Mouse (Mus musculus) heart, embryonic 14.5 days (tissue): Measurements from ENCODE around the gene Fadd. TPM values are rescaled to one million over a fixed set of nuclear protein-coding genes. Genes with fewer than 3 reads are reported as not detected.

ENCODE experiments used
- ATAC-seq: fragments of 200-750 bp; cut with Nextera tagmentation; 2 replicates; pipeline ENCODE4 v1.8.0; 2017; ENCODE audit warnings: low read depth, moderate TSS enrichment; ENCODE audit not compliant: insufficient number of reproducible peaks, insufficient read depth, low FRiP score
- H3K27ac ChIP-seq, 2 experiments: fragments of 200-500 bp in 1 of 2; fragments of 300-500 bp in 1 of 2; sonication (generic) in 1 of 2; replicated peaks in 1 of 2; 2 replicates each; pipeline ENCODE4 v1.5.1; 2012 to 2014; ENCODE audit warnings: low read depth in 2 of 2, low read length in 2 of 2, control low read depth in 1 of 2, mild to moderate bottlenecking in 1 of 2, mixed read lengths in 1 of 2; ENCODE audit not compliant: control insufficient read depth in 1 of 2, insufficient read depth in 1 of 2
- H3K27me3 ChIP-seq: fragments of 300-500 bp; sonication (generic); 2 replicates; pipeline ENCODE4 v1.6.1; 2014; ENCODE audit warnings: mild to moderate bottlenecking, low read length, control low read depth; ENCODE audit not compliant: control insufficient read depth, insufficient read depth
- H3K36me3 ChIP-seq: fragments of 300-500 bp; sonication (generic); 2 replicates; pipeline ENCODE4 v1.6.1; 2014; ENCODE audit warnings: mild to moderate bottlenecking, control low read depth, low read length, mixed read lengths; ENCODE audit not compliant: control insufficient read depth, insufficient read depth
- H3K4me1 ChIP-seq, 2 experiments: fragments of 200-500 bp in 1 of 2; fragments of 300-500 bp in 1 of 2; sonication (generic) in 1 of 2; 2 replicates each; pipeline ENCODE4 v1.6.1; 2012 to 2014; ENCODE audit warnings: low read length in 2 of 2, control low read depth in 1 of 2, mixed read lengths in 1 of 2; ENCODE audit not compliant: control insufficient read depth in 2 of 2, insufficient read depth in 2 of 2
- H3K4me2 ChIP-seq: fragments of 300-500 bp; sonication (generic); 2 replicates; pipeline ENCODE4 v1.6.1; 2014; ENCODE audit warnings: mild to moderate bottlenecking, low read length
- H3K4me3 ChIP-seq, 2 experiments: fragments of 200-500 bp in 1 of 2; fragments of 300-500 bp in 1 of 2; sonication (generic) in 1 of 2; 2 replicates each; pipeline ENCODE4 v1.5.1; 2012 to 2014; ENCODE audit warnings: low read length in 2 of 2, mild to moderate bottlenecking in 2 of 2, control low read depth in 1 of 2, low read depth in 1 of 2, moderate library complexity in 1 of 2; ENCODE audit not compliant: control insufficient read depth in 1 of 2, insufficient read depth in 1 of 2
- H3K9ac ChIP-seq: fragments of 300-500 bp; sonication (generic); 2 replicates; pipeline ENCODE4 v1.6.1; 2014; ENCODE audit warnings: mild to moderate bottlenecking, low read length
- H3K9me3 ChIP-seq: fragments of 300-500 bp; sonication (generic); 2 replicates; pipeline ENCODE4 v1.6.1; 2016; ENCODE audit warnings: low read length, control low read depth; ENCODE audit not compliant: control insufficient read depth
- WGBS: fragments of 180-500 bp; shearing (Covaris S2); extraction: QIAGEN DNeasy Blood & Tissue Kit; methylation state at CpG from one replicate; pipeline ENCODE4 v1.1.7; 2014; 5-methylcytosine and 5-hydroxymethylcytosine counted together
- polyA plus RNA-seq: library from polyadenylated mRNA; unstranded; fragments of >200 nt; fragmentation: Nextera tagmentation; extraction: Ambion mirVana; gene quantifications from 2 replicates; pipeline ENCODE4 v1.2.1, GENCODE M21; 2014

The Fadd gene
- polyA plus RNA-seq, 1 experiment from 2014 or later = 12.7 TPM

GRCm38 (mm10) chr7:144577876-144578275 lies 4.4 kb downstream of the Fadd start:
- Histone ChIP-seq H3K27ac (peak overlapping the region; percentile 66 to 79), H3K4me1 (peaks cover 4 to 18% of the 10 kb centered on the region in 2 experiments; a peak in 3 of 4 replicates), H3K4me3 (no peak overlapping the region), H3K27me3 (no peaks in the 10 kb centered on the region), H3K9ac (peak overlapping the region; percentile 17; the same call in 1 of the 2 replicates), H3K9me3 (no peaks in the 10 kb centered on the region), H3K36me3 (peaks cover 24% of the 10 kb centered on the region), H3K4me2 (no peak overlapping the region)
- no peak for ATAC-seq
- 51% methylated on average over 5 of the region's 5 CpGs for WGBS

GRCm38 (mm10) chr7:144572234-144572633 lies 10.0 kb downstream of the Fadd start:
- no peak overlapping the region for H3K4me3 ChIP-seq
- 77% methylated on average over 5 of the region's 5 CpGs for WGBS
- no peak overlapping the region for H3K27ac ChIP-seq
- no peak overlapping the region for H3K4me2 ChIP-seq
- no peak for ATAC-seq
- H3K27me3 ChIP-seq = no peaks in the 10 kb centered on the region
- peaks cover 4 to 8% of the 10 kb centered on the region in 2 experiments; a peak in 3 of 4 replicates for H3K4me1 ChIP-seq
- no peaks in the 10 kb centered on the region for H3K9me3 ChIP-seq
- H3K9ac ChIP-seq = no peak overlapping the region
- no peaks in the 10 kb centered on the region for H3K36me3 ChIP-seq

- Histone ChIP-seq H3K36me3 (no peaks in the 10 kb centered on the region), H3K9ac (no peak overlapping the region), H3K4me3 (no peak overlapping the region), H3K27ac (no peak overlapping the region), H3K4me2 (no peak overlapping the region), H3K9me3 (no peaks in the 10 kb centered on the region), H3K27me3 (no peaks in the 10 kb centered on the region), H3K4me1 (peaks cover 4 to 8% of the 10 kb centered on the region in 2 experiments; a peak in 3 of 4 replicates)
- ATAC-seq = no peak
Observed at GRCm38 (mm10) chr7:144571598-144571997, 10.7 kb downstream of the Fadd start.

- no peak overlapping the region for H3K4me3 ChIP-seq
- peak overlapping the region; percentile 62 to 65; a peak in 3 of 4 replicates for H3K27ac ChIP-seq
- WGBS = 22% methylated on average over 7 of the region's 7 CpGs
- H3K4me1 ChIP-seq = peaks cover 4 to 8% of the 10 kb centered on the region in 2 experiments; a peak in 3 of 4 replicates
- H3K36me3 ChIP-seq = no peaks in the 10 kb centered on the region
- H3K9ac ChIP-seq = no peak overlapping the region
- H3K9me3 ChIP-seq = no peaks in the 10 kb centered on the region
- ATAC-seq = peak; percentile 68; the same call in 1 of the 2 replicates
- H3K27me3 ChIP-seq = no peaks in the 10 kb centered on the region
- H3K4me2 ChIP-seq = no peak overlapping the region
Observed at GRCm38 (mm10) chr7:144569428-144569827, 12.8 kb downstream of the Fadd start.

GRCm38 (mm10) chr7:144568091-144568490 lies 14.2 kb downstream of the Fadd start:
- no peak overlapping the region for H3K9ac ChIP-seq
- no peak overlapping the region for H3K4me2 ChIP-seq
- no peaks in the 10 kb centered on the region for H3K9me3 ChIP-seq
- no peaks in the 10 kb centered on the region for H3K36me3 ChIP-seq
- peaks cover 4 to 15% of the 10 kb centered on the region in 2 experiments; a peak in 3 of 4 replicates for H3K4me1 ChIP-seq
- no peak for ATAC-seq
- no peak overlapping the region for H3K4me3 ChIP-seq
- H3K27me3 ChIP-seq = no peaks in the 10 kb centered on the region
- H3K27ac ChIP-seq = no peak overlapping the region

GRCm38 (mm10) chr7:144566921-144567682 lies 15.2 kb downstream of the Fadd start:
- ATAC-seq = no peak

GRCm38 (mm10) chr7:144563456-144564155 lies 18.7 kb downstream of the Fadd start:
- H3K36me3 ChIP-seq = no peaks in the 10 kb centered on the region
- ATAC-seq = no peak
- no peak overlapping the region for H3K4me2 ChIP-seq
- H3K9ac ChIP-seq = no peak overlapping the region
- no peak overlapping the region for H3K4me3 ChIP-seq
- no peaks in the 10 kb centered on the region for H3K9me3 ChIP-seq
- H3K27me3 ChIP-seq = no peaks in the 10 kb centered on the region; the same call in 1 of the 2 replicates
- H3K4me1 ChIP-seq = peaks cover 0 to 7% of the 10 kb centered on the region in 2 experiments; a peak in 3 of 4 replicates
- 52% methylated on average over 9 of the region's 9 CpGs for WGBS
- H3K27ac ChIP-seq = no peak overlapping the region

More at GRCm38 (mm10) chr7:144566921-144567682, 15.2 kb downstream of the Fadd start:
- 74% methylated on average over 3 of the region's 3 CpGs for WGBS
- Histone ChIP-seq H3K27ac (no peak overlapping the region), H3K9me3 (no peaks in the 10 kb centered on the region), H3K27me3 (no peaks in the 10 kb centered on the region; the same call in 1 of the 2 replicates), H3K4me3 (no peak overlapping the region), H3K36me3 (no peaks in the 10 kb centered on the region), H3K4me1 (peaks cover 4 to 15% of the 10 kb centered on the region in 2 experiments; a peak in 3 of 4 replicates), H3K4me2 (no peak overlapping the region), H3K9ac (no peak overlapping the region)
